Mouse (Mus musculus) lung, embryonic 15.5 days (tissue): Measurements from ENCODE around the gene 1700024P04Rik. TPM values are rescaled to one million over a fixed set of nuclear protein-coding genes. Genes with fewer than 3 reads are reported as not detected.
A peak's percentile ranks its signal among the peaks of the same experiment; 100 is the strongest.

Experiments
- ATAC-seq: fragments of 200-750 bp; cut with Nextera tagmentation; 2 replicates; pipeline ENCODE4 v1.8.0; 2017; ENCODE audit warnings: moderate number of reproducible peaks, borderline replicate concordance; ENCODE audit not compliant: low FRiP score, low TSS enrichment; ENCODE audit errors: extremely low read depth
- H3K27ac ChIP-seq: fragments of 300-500 bp; sonication (generic); 2 replicates; pipeline ENCODE4 v1.5.1; 2015; ENCODE audit warnings: moderate library complexity, mild to moderate bottlenecking, inconsistent platforms
- H3K27me3 ChIP-seq: fragments of 300-500 bp; sonication (generic); 2 replicates; pipeline ENCODE4 v1.6.1; 2015; ENCODE audit warnings: inconsistent platforms
- H3K36me3 ChIP-seq: fragments of 300-500 bp; sonication (generic); 2 replicates; pipeline ENCODE4 v1.6.1; 2015; ENCODE audit warnings: inconsistent platforms
- H3K4me1 ChIP-seq: fragments of 300-500 bp; sonication (generic); 2 replicates; pipeline ENCODE4 v1.6.1; 2015; ENCODE audit warnings: inconsistent platforms
- H3K4me2 ChIP-seq: fragments of 300-500 bp; sonication (generic); 2 replicates; pipeline ENCODE4 v1.6.1; 2015; ENCODE audit warnings: inconsistent platforms, mild to moderate bottlenecking, moderate library complexity
- H3K4me3 ChIP-seq: fragments of 300-500 bp; sonication (generic); 2 replicates; pipeline ENCODE4 v1.5.1; 2015; ENCODE audit warnings: mild to moderate bottlenecking, inconsistent platforms
- H3K9ac ChIP-seq: fragments of 300-500 bp; sonication (generic); 2 replicates; pipeline ENCODE4 v1.6.1; 2015; ENCODE audit warnings: inconsistent platforms
- H3K9me3 ChIP-seq: fragments of 300-500 bp; sonication (generic); 2 replicates; pipeline ENCODE4 v1.6.1; 2016; ENCODE audit warnings: inconsistent platforms
- WGBS: fragments of 180-500 bp; shearing (Covaris S2); methylation state at CpG from one replicate; pipeline ENCODE4 v1.1.7; 2015; 5-methylcytosine and 5-hydroxymethylcytosine counted together
- polyA plus RNA-seq: library from polyadenylated mRNA; unstranded; fragments of >200 nt; fragmentation: Nextera tagmentation; extraction: Ambion mirVana; gene quantifications from 2 replicates; pipeline ENCODE4 v1.2.1, GENCODE M21; 2015

The 1700024P04Rik gene
- not detected in 2 replicates for polyA plus RNA-seq

DNA sequence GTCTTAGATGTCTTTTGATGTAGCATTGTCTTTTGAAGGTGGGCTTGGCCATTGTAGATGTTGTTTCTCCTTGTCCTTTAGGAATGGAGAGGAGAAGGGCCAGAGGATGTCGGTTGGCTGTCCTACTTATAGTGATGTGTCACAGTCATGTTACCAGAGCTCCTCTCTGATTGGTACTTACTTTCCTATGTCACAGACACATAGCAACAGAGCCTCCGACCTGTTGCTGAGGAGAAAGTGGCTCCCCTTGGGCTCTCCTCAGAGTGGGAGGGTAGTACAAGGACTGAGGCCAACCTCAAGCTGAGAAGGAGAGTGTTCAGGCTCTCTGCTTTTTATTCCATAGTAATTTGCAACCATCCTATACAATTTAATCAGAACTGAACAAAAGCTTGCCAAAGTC, at the start of gene 1700024P04Rik:
TSS of gene 1700024P04Rik (minus strand) at position 101 of the 400 bp plus-strand sequence.
- Histone ChIP-seq H3K36me3 (no peaks in the 10 kb centered on the region), H3K4me2 (no peak within 1 kb of the TSS), H3K9me3 (no peaks in the 10 kb centered on the region), H3K4me3 (no peak within 1 kb of the TSS), H3K4me1 (no peaks in the 10 kb centered on the region), H3K27ac (no peak within 1 kb of the TSS), H3K27me3 (no peaks in the 10 kb centered on the region), H3K9ac (no peak within 1 kb of the TSS)
- WGBS: 49% methylated on average over 2 of the region's 2 CpGs
- no peak for ATAC-seq

DNA sequence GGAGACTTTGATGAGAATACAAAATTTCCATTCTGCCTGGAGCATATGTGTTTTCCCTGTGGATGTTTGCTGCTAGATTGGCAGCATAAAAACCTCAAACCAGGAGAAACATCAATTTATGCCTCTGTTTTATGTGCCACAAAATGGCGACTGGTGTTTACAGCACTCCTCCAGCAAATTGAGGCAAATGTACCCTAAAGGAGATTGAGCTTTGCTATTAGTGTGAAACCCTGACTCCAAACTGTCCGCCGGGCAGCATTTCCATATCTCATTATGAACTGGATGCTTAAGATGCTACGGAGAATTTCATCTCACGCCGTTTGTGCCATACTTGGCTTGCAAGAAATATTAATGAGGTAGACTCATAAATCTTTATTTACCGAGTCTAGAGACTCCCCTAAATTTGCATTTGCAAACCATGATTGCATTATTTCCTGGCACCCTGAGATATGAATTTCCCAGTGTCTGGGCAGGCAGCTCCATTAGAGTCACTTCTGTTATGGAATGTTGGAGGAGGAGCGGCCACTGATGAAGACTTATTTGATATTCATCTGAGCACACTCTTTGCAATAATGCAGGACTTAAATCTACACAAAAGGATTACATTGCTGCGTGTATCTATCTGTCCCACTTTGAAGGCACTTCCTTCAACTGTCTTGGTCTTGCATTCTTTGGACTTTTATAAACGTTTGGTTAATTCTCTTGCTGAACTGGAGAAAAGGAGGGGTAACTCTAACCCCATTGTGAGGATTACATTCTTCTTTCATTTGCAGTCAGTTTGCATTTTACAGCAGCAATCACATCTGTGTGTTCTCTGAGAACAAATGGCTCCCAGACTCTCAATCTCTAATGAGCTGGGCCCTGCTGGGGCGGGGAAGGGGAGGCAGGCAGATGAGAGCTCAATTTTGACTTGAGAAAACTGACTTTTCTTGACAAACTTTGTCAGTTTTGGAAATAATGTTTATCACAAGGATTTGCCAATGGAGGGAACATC, 47.2 kb upstream of the 1700024P04Rik start:
- 69% methylated on average over 11 of the region's 11 CpGs for WGBS
- H3K36me3 ChIP-seq: no peaks in the 10 kb centered on the region
- no peak overlapping the region for H3K27ac ChIP-seq
- H3K27me3 ChIP-seq: no peaks in the 10 kb centered on the region
- no peak overlapping the region for H3K4me2 ChIP-seq
- ATAC-seq: no peak
- no peak overlapping the region for H3K9ac ChIP-seq
- no peaks in the 10 kb centered on the region for H3K9me3 ChIP-seq
- no peak overlapping the region for H3K4me3 ChIP-seq
- H3K4me1 ChIP-seq: 0 out of 2 replicates have a peak, but pooled peaks cover 3% of the 10 kb centered on the region

- H3K36me3 ChIP-seq: no peaks in the 10 kb centered on the region
- 74% methylated on average over 15 of the region's 15 CpGs for WGBS
- H3K4me3 ChIP-seq: no peak overlapping the region
- 0 out of 2 replicates have a peak, but pooled peaks cover 3% of the 10 kb centered on the region for H3K4me1 ChIP-seq
- ATAC-seq: no peak
- no peaks in the 10 kb centered on the region for H3K27me3 ChIP-seq
- H3K4me2 ChIP-seq: no peak overlapping the region
- no peak overlapping the region for H3K27ac ChIP-seq
- no peaks in the 10 kb centered on the region for H3K9me3 ChIP-seq
- no peak overlapping the region for H3K9ac ChIP-seq
Measured at GRCm38 (mm10) chr13:99030579-99031200, 46.3 kb upstream of the 1700024P04Rik start.

DNA sequence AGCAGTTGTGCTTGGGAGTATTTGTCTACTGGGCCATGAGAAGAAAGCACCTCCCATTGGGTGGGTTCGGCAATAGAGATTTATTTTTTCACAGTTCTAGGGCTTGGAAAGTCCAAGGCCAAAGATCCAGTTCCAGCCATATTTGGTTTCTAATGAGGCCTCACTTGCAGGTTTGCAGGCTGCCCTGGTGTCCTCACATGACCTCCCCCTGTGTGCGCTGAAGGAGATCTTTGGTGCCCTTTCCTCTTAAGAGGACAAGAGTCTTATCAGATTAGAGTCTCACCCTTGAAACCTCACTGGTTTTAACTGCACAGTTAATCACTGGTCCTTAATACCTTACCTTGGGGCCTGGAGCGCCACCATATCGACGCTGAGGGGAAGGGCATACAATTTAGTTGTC, 40.9 kb upstream of the 1700024P04Rik start:
- H3K27me3 ChIP-seq: no peaks in the 10 kb centered on the region
- no peaks in the 10 kb centered on the region for H3K9me3 ChIP-seq
- H3K4me1 ChIP-seq: 0 out of 2 replicates have a peak, but pooled peaks cover 3% of the 10 kb centered on the region
- H3K4me3 ChIP-seq: no peak overlapping the region
- ATAC-seq: no peak
- no peaks in the 10 kb centered on the region for H3K36me3 ChIP-seq
- H3K4me2 ChIP-seq: no peak overlapping the region
- WGBS: 72% methylated on average over 5 of the region's 5 CpGs
- no peak overlapping the region for H3K27ac ChIP-seq
- no peak overlapping the region for H3K9ac ChIP-seq

DNA sequence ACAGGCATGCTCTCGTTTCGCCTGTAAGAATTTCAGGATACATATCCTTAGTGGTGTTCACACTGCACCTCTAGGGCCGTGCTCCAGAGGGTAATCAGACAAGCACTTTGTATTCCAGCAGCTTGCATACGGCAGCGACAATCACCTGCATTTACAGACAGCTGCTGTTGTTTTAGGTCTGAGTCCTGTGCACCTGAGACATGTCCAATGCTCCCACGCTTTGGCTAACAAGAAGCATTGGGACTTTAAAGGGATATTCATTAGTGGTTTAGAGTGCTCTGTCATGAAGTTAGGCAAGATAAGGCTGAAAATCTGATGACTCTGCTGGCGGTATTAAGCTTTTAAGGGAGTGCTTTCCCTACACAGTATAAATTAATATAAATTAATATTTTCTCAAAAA, 37.7 kb upstream of the 1700024P04Rik start:
- no peaks in the 10 kb centered on the region for H3K9me3 ChIP-seq
- H3K27ac ChIP-seq: no peak overlapping the region
- H3K27me3 ChIP-seq: no peaks in the 10 kb centered on the region
- no peaks in the 10 kb centered on the region for H3K36me3 ChIP-seq
- ATAC-seq: no peak
- H3K9ac ChIP-seq: no peak overlapping the region
- WGBS: 77% methylated on average over 7 of the region's 7 CpGs
- H3K4me1 ChIP-seq: no peaks in the 10 kb centered on the region
- no peak overlapping the region for H3K4me2 ChIP-seq
- no peak overlapping the region for H3K4me3 ChIP-seq

DNA sequence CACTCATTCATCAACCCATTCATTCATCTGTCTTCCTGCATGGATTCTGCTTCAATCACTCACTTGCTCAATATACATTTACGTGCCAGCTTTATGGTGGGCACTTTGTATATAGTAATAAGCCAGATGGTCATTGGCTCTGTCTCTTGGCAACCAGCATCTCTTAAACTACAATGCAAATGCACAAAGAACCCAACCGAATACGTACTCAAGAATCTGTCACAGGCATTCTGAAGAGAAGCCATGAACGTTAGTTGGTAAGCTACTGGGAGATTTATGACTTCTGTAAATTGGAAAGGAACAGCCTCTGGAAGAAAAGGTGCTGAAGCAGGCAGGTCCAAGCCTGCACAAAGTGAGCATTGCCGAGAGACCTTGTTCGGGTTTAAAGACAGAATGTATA, 36.8 kb upstream of the 1700024P04Rik start:
- no peak for ATAC-seq

GRCm38 (mm10) chr13:99019831-99020669, 35.7 kb upstream of the 1700024P04Rik start:
- Histone ChIP-seq H3K27ac (no peak overlapping the region), H3K36me3 (no peaks in the 10 kb centered on the region), H3K27me3 (no peaks in the 10 kb centered on the region), H3K9ac (no peak overlapping the region), H3K4me3 (no peak overlapping the region), H3K4me1 (no peaks in the 10 kb centered on the region), H3K4me2 (no peak overlapping the region), H3K9me3 (no peaks in the 10 kb centered on the region)
- ATAC-seq: no peak
- 85% methylated on average over 11 of the region's 11 CpGs for WGBS

More for the DNA sequence above, 36.8 kb upstream of the 1700024P04Rik start:
- no peak overlapping the region for H3K9ac ChIP-seq
- no peak overlapping the region for H3K4me3 ChIP-seq
- no peak overlapping the region for H3K27ac ChIP-seq
- 82% methylated on average over 6 of the region's 6 CpGs for WGBS
- no peak overlapping the region for H3K4me2 ChIP-seq
- H3K27me3 ChIP-seq: no peaks in the 10 kb centered on the region
- no peaks in the 10 kb centered on the region for H3K4me1 ChIP-seq
- no peaks in the 10 kb centered on the region for H3K9me3 ChIP-seq
- no peaks in the 10 kb centered on the region for H3K36me3 ChIP-seq

GRCm38 (mm10) chr13:99018526-99019201, 34.3 kb upstream of the 1700024P04Rik start:
- ATAC-seq: peak; percentile 69; the same call in 1 of the 2 replicates
- H3K27ac ChIP-seq: no peak overlapping the region

GRCm38 (mm10) chr13:99016696-99017095, 32.3 kb upstream of the 1700024P04Rik start:
- 62% methylated on average over 4 of the region's 4 CpGs for WGBS
- H3K4me1 ChIP-seq: no peaks in the 10 kb centered on the region
- no peak for ATAC-seq
- no peak overlapping the region for H3K27ac ChIP-seq
- H3K9me3 ChIP-seq: no peaks in the 10 kb centered on the region
- no peak overlapping the region for H3K4me2 ChIP-seq
- H3K4me3 ChIP-seq: no peak overlapping the region
- no peaks in the 10 kb centered on the region for H3K36me3 ChIP-seq
- H3K27me3 ChIP-seq: no peaks in the 10 kb centered on the region
- H3K9ac ChIP-seq: no peak overlapping the region

More at GRCm38 (mm10) chr13:99018526-99019201, 34.3 kb upstream of the 1700024P04Rik start:
- Histone ChIP-seq H3K4me3 (no peak overlapping the region), H3K4me1 (no peaks in the 10 kb centered on the region), H3K4me2 (no peak overlapping the region), H3K9ac (no peak overlapping the region), H3K36me3 (no peaks in the 10 kb centered on the region), H3K9me3 (no peaks in the 10 kb centered on the region), H3K27me3 (no peaks in the 10 kb centered on the region)
- 68% methylated on average over 15 of the region's 15 CpGs for WGBS

GRCm38 (mm10) chr13:99012891-99013290, 28.5 kb upstream of the 1700024P04Rik start:
- Histone ChIP-seq H3K4me3 (no peak overlapping the region), H3K4me2 (no peak overlapping the region), H3K4me1 (no peaks in the 10 kb centered on the region), H3K27me3 (no peaks in the 10 kb centered on the region), H3K36me3 (no peaks in the 10 kb centered on the region), H3K9me3 (no peaks in the 10 kb centered on the region), H3K27ac (no peak overlapping the region), H3K9ac (no peak overlapping the region)
- no peak for ATAC-seq
- WGBS: 76% methylated on average over 5 of the region's 5 CpGs

GRCm38 (mm10) chr13:99008013-99008412, 23.6 kb upstream of the 1700024P04Rik start:
- no peak overlapping the region for H3K4me2 ChIP-seq
- H3K27me3 ChIP-seq: no peaks in the 10 kb centered on the region
- H3K27ac ChIP-seq: no peak overlapping the region
- H3K4me3 ChIP-seq: no peak overlapping the region
- H3K4me1 ChIP-seq: no peaks in the 10 kb centered on the region
- H3K9ac ChIP-seq: no peak overlapping the region
- no peak for ATAC-seq
- WGBS: 77% methylated on average over 5 of the region's 5 CpGs
- no peaks in the 10 kb centered on the region for H3K36me3 ChIP-seq
- H3K9me3 ChIP-seq: no peaks in the 10 kb centered on the region
